Mouse (Mus musculus) adrenal gland, postnatal 14 days (tissue): ENCODE data around the gene Calm2. TPM values are rescaled to one million over a fixed set of nuclear protein-coding genes. Genes with fewer than 3 reads are reported as not detected.

Experiments
- DNase-seq: peaks from one replicate; pipeline ENCODE4 v3.0.0; 2021; ENCODE audit warnings: mixed read lengths
- long read RNA-seq, 2 experiments: library from polyadenylated mRNA; stranded (forward); transcript quantifications; one replicate each; pipeline ENCODE4 v2.0.0; 2021
- total RNA-seq: library from RNA; stranded (reverse); gene quantifications from 2 replicates; pipeline ENCODE4 v1.2.3, GENCODE M21; 2021

Calm2 gene
- 430 and 435 TPM in 2 replicates for total RNA-seq
- long read RNA-seq, experiment 1, transcript Calm2-204 (5 exons, 842 nt) = minor isoform, 7 of 735 reads
- long read RNA-seq, experiment 1, transcript Calm2-201 (6 exons, 1,205 nt) = major isoform, 703 of 735 reads
- long read RNA-seq, experiment 1, partial matches to known transcripts = 14 of 735 reads
- long read RNA-seq, experiment 1, other reads (novel, unspliced or antisense) = 11 of 735 reads
- long read RNA-seq, experiment 2, transcript Calm2-201 (6 exons, 1,205 nt) = major isoform, 514 of 542 reads
- long read RNA-seq, experiment 2, partial matches to known transcripts = 10 of 542 reads
- long read RNA-seq, experiment 2, other reads (novel, unspliced or antisense) = 16 of 542 reads

- peak; percentile 99 for DNase-seq
Observed at GRCm38 (mm10) chr17:87446767-87447611, at the start of gene Calm2. Gene Calm2 (minus strand): TSS chr17:87446935.

- DNase-seq = no peak
Observed at GRCm38 (mm10) chr17:87495504-87495903, 48.8 kb upstream of the Calm2 start.

- DNase-seq = no peak
Observed at GRCm38 (mm10) chr17:87494310-87494709, 47.6 kb upstream of the Calm2 start.

- DNase-seq = no peak
Observed at GRCm38 (mm10) chr17:87492286-87492685, 45.6 kb upstream of the Calm2 start.

- DNase-seq = peak; percentile 69
Observed at GRCm38 (mm10) chr17:87490295-87490694, 43.6 kb upstream of the Calm2 start.

GRCm38 (mm10) chr17:87485751-87486150, 39.0 kb upstream of the Calm2 start:
- DNase-seq = peak; percentile 62

GRCm38 (mm10) chr17:87482867-87483266, 36.1 kb upstream of the Calm2 start:
- DNase-seq = no peak

- DNase-seq = peak; percentile 49
Observed at GRCm38 (mm10) chr17:87478569-87478968, 31.8 kb upstream of the Calm2 start.

GRCm38 (mm10) chr17:87477611-87478010, 30.9 kb upstream of the Calm2 start:
- DNase-seq = no peak

GRCm38 (mm10) chr17:87475356-87475755, 28.6 kb upstream of the Calm2 start:
- DNase-seq = no peak

GRCm38 (mm10) chr17:87474501-87474795, 27.7 kb upstream of the Calm2 start:
- no peak for DNase-seq

GRCm38 (mm10) chr17:87473736-87474500, 27.2 kb upstream of the Calm2 start:
- DNase-seq = peak; percentile 82

GRCm38 (mm10) chr17:87473441-87473735, 26.7 kb upstream of the Calm2 start:
- DNase-seq = no peak

GRCm38 (mm10) chr17:87472879-87473278, 26.1 kb upstream of the Calm2 start:
- no peak for DNase-seq

- DNase-seq = no peak
Observed at GRCm38 (mm10) chr17:87471661-87472060, 24.9 kb upstream of the Calm2 start.

- DNase-seq = no peak
Observed at GRCm38 (mm10) chr17:87470797-87471196, 24.1 kb upstream of the Calm2 start.

GRCm38 (mm10) chr17:87470282-87470681, 23.5 kb upstream of the Calm2 start:
- DNase-seq = no peak

GRCm38 (mm10) chr17:87469428-87469827, 22.7 kb upstream of the Calm2 start:
- no peak for DNase-seq

GRCm38 (mm10) chr17:87468616-87469015, 21.9 kb upstream of the Calm2 start:
- no peak for DNase-seq

GRCm38 (mm10) chr17:87461499-87461896, 14.8 kb upstream of the Calm2 start:
- no peak for DNase-seq

- DNase-seq = no peak
Observed at GRCm38 (mm10) chr17:87460669-87461498, 14.1 kb upstream of the Calm2 start.
